ENCODE assay signal across 8 mouse cellular contexts in genomic region chr2:99236968-99237367, GRCm38 (mm10).
DNase-seq lines count a peak whose midpoint lies in the region; ATAC-seq and TF ChIP-seq lines count a peak whose summit lies in the region.

No protein-coding gene starts in this region.

- TF ChIP-seq CTCF in gastrocnemius, adult 2 months (IDR thresholded peaks at IDR 0.05) = peak; percentile 61

- no peak overlapping the region for H3K4me2 ChIP-seq in limb, embryonic 14.5 days (replicated peaks; ENCODE audit: low read depth, low read length, severe bottlenecking)

- no peaks in the 10 kb centered on the region for H3K36me3 ChIP-seq in limb, embryonic 14.5 days (ENCODE audit: control insufficient read depth, insufficient read depth, low read length)

- H3K4me1 ChIP-seq in limb, embryonic 14.5 days (ENCODE audit: control insufficient read depth, insufficient read depth, low read length) = no peaks in the 10 kb centered on the region

- no peak overlapping the region for H3K9ac ChIP-seq in limb, embryonic 14.5 days (ENCODE audit: low read depth, low read length, severe bottlenecking)

- 5% methylated on average over 7 of the region's 7 CpGs for WGBS in limb, embryonic 14.5 days

- H3K27ac ChIP-seq in gastrocnemius, adult 2 months = no peak overlapping the region
- H3K27ac ChIP-seq in limb, embryonic 14.5 days (replicated peaks; ENCODE audit: low read depth, low read length) = no peak overlapping the region

- no peaks in the 10 kb centered on the region for H3K9me3 ChIP-seq in limb, embryonic 14.5 days (ENCODE audit: control insufficient read depth, low read length)

- intact Hi-C loops in gastrocnemius, adult 2 months (cut with DNase I) = no loop called here

- ATAC-seq in limb, embryonic 14.5 days (ENCODE audit: low FRiP score, low read depth) = no peak
- ATAC-seq in CD4-positive, CD25-positive, alpha-beta regulatory T cell, adult 4 months = no peak

- no peak overlapping the region for H3K4me3 ChIP-seq in gastrocnemius, adult 2 months
- no peak overlapping the region for H3K4me3 ChIP-seq in limb, embryonic 14.5 days (replicated peaks; ENCODE audit: low read length)

- no peak for DNase-seq in gastrocnemius, adult 2 months
- DNase-seq in gastrocnemius, postnatal 25 days = no peak
- peak; percentile 6 for DNase-seq in ovary, postnatal 36 days (ENCODE audit: low spot score)
- no peak for DNase-seq in ovary, postnatal 10 days (ENCODE audit: low spot score)
- DNase-seq in cerebellum, postnatal 10 days = peak; percentile 82 to 89
- peak; percentile 1 for DNase-seq in hindlimb bud, embryonic 11.5 days (ENCODE audit: extremely low spot score, low read depth, low spot score)
- DNase-seq in limb, embryonic 14.5 days (ENCODE audit: low spot score) = peak; percentile 19

- no peak for TF ChIP-seq POLR2A in limb, embryonic 14.5 days (IDR thresholded peaks at IDR 0.05; ENCODE audit: borderline replicate concordance, extremely low read depth, insufficient read depth, insufficient read length)

- H3K27me3 ChIP-seq in limb, embryonic 14.5 days (ENCODE audit: control insufficient read depth, insufficient read depth, low read length) = no peaks in the 10 kb centered on the region

Comparison
In these comparisons a context has a peak if more than half of its experiments do, and no peak if none do; other contexts are left out.
1. DNase-seq: peak in ovary, postnatal 36 days (single experiment), cerebellum, postnatal 10 days (2 of 2), hindlimb bud, embryonic 11.5 days (single experiment) and limb, embryonic 14.5 days (single experiment); none in gastrocnemius, adult 2 months (single experiment), gastrocnemius, postnatal 25 days (single experiment) and ovary, postnatal 10 days (single experiment).